Mouse (Mus musculus) lung, adult 2 months (tissue): ENCODE data around the gene Gm29735. TPM values are rescaled to one million over a fixed set of nuclear protein-coding genes. Genes with fewer than 3 reads are reported as not detected.
A peak's percentile ranks its signal among the peaks of the same experiment; 100 is the strongest.
"Not testable (repeated sequence)": the region's sequence is repeated elsewhere in the genome, so short reads cannot be mapped to it uniquely, and the experiment has no call there.

ENCODE experiments used
- DNase-seq: peaks from one replicate; pipeline ENCODE4 v3.0.0; 2022
- H3K4me1 ChIP-seq: fragments of 200-500 bp; 2 replicates; pipeline ENCODE4 v1.6.1; 2011; ENCODE audit warnings: low read length; ENCODE audit not compliant: control insufficient read depth, insufficient read depth
- H3K4me3 ChIP-seq: fragments of 200-500 bp; replicated peaks from 2 replicates; pipeline ENCODE3; 2011; ENCODE audit warnings: low read depth, mild to moderate bottlenecking, control low read depth, low read length; ENCODE audit errors: extremely low read depth
- CTCF ChIP-seq: fragments of 200-500 bp; IDR thresholded peaks from 2 replicates; pipeline ENCODE4 v1.5.1; 2011; ENCODE audit warnings: mild to moderate bottlenecking, low read length, control low read depth; ENCODE audit not compliant: insufficient read depth
- POLR2A ChIP-seq: fragments of 200-500 bp; IDR thresholded peaks from 2 replicates; pipeline ENCODE4 v1.6.1; 2011; ENCODE audit warnings: low read depth, mild to moderate bottlenecking, control low read depth, low read length, borderline replicate concordance; ENCODE audit errors: extremely low read depth
- WGBS: fragments of 180-500 bp; shearing (Covaris S2); methylation state at CpG from one replicate; pipeline ENCODE4 v1.1.7; 2018; 5-methylcytosine and 5-hydroxymethylcytosine counted together
- polyA plus RNA-seq: library from polyadenylated mRNA; depleted of rRNA; stranded (reverse); fragments of >200 nt; gene quantifications from 2 replicates; pipeline ENCODE4 v1.2.3, GENCODE M21; 2012

Gene Gm29735
- polyA plus RNA-seq, 1 experiment, result not detected

- TF ChIP-seq POLR2A (no peak), CTCF (no peak)
- no peak overlapping the region for H3K4me3 ChIP-seq
- DNase-seq, result no peak
- H3K4me1 ChIP-seq, result no peaks in the 10 kb centered on the region
- WGBS, result 87% methylated on average over 3 of the region's 3 CpGs
These were observed 2.5 kb upstream of the Gm29735 start for GRCm38 (mm10) chr7:142159366-142159765.

GRCm38 (mm10) chr7:142155308-142155707 is 1.6 kb downstream of the Gm29735 start:
- H3K4me3 ChIP-seq, result no peak overlapping the region
- DNase-seq, result no peak
- no peaks in the 10 kb centered on the region for H3K4me1 ChIP-seq
- TF ChIP-seq CTCF, result no peak
- WGBS, result 14% methylated on average over 1 of the region's 1 CpGs

DNA sequence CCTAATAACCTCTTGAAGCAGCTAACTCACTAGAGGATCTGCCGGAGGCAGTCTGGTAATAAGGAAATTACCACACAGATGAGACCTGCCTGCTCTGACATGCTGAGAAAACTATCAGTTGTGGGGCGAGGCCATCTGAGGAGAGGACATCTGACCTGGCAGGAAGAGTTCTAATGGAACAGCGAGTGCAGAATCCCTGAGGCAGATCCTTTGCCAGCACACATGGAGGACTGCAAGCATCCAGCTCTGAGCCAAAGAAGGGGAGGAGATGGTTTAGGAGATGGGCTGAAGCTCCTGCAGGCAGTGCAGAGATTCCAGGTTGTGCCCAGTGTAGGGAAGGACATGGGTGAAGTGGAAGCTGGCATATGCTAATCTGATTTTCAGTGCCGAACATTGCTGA is 4.7 kb downstream of the Gm29735 start:
- TF ChIP-seq CTCF, result no peak
- TF ChIP-seq POLR2A, result no peak
- WGBS, result 78% methylated on average over 4 of the region's 4 CpGs
- DNase-seq, result no peak
- H3K4me1 ChIP-seq, result no peaks in the 10 kb centered on the region
- no peak overlapping the region for H3K4me3 ChIP-seq

DNA sequence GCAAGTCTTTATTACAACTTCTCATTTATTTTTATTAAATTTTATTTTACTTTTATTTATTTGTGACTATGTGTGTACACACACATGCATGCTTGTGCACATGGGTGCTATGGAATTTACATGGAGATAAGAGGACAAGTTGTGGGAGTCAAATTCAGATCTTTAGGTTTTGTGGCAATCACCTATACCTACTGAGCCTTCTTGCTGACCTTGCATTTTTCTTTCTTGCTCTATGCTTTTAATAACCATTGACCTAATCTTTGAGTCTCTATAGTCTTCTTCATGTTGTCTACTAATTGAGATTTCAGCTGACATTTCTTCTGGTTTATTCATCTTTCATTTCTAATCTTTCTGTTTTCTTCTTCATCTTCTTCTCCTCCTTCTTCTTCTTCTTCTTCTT is 8.3 kb downstream of the Gm29735 start:
- no peak for DNase-seq
- TF ChIP-seq POLR2A, result no peak
- TF ChIP-seq CTCF, result no peak
- H3K4me1 ChIP-seq, result no peaks in the 10 kb centered on the region
- no peak overlapping the region for H3K4me3 ChIP-seq

DNA sequence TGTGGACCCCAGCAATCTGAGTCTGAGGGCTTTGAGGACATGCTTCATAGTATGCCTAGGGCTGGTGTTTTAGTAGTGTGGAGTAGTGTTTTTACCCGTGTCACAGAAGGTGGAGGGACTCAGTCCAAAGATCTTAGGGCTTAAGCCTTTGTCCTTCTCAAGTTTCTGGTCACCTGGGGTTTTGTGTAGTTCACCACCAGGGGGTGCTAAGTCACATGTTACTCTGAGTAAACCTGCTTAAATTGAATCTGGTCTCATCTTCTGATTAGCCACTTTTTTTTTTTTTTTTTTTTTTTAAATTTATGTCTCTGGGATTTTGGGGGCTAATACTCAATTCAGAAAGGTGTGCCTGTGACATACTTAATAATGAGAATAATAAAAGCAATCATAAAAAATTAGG is 10.9 kb downstream of the Gm29735 start:
- 0% methylated on average over 1 of the region's 1 CpGs for WGBS
- Histone ChIP-seq H3K4me1 (no peaks in the 10 kb centered on the region), H3K4me3 (no peak overlapping the region)
- peak; percentile 20 for DNase-seq
- 0 out of 2 replicates have a peak, but pooled peaks have one; percentile 8 for TF ChIP-seq CTCF
- no peak for TF ChIP-seq POLR2A

DNA sequence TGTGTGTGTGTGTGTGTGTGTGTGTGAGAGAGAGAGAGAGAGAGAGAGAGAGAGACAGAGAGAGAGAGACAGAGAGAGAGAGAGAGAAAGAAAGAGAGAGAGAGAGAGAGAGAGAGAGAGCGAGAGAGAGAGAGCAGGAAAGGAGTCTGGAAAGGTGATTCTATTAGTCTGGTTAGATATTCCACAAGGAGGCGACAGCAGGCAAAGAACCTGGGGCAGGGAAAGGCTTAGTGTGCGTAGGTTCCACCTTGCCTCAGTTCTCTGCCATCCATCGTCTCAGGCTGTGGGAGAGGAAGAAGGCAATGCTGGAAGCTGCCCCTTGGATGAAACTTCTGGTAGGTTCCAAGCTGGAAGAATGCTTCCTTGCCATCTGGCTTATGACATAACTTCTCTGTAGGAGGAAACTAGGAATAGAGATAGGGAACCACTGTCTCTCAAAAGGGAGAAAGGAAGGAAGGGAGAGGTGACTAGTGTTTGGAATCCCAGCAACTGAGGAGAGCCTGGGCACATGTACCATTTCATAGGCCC is 11.4 kb downstream of the Gm29735 start:
- no peak for TF ChIP-seq POLR2A
- no peak for TF ChIP-seq CTCF
- Histone ChIP-seq H3K4me1 (no peaks in the 10 kb centered on the region), H3K4me3 (no peak overlapping the region)
- WGBS, result 46% methylated on average over 4 of the region's 4 CpGs
- DNase-seq, result no peak

- WGBS, result 53% methylated on average over 1 of the region's 1 CpGs
- TF ChIP-seq POLR2A (no peak), CTCF (no peak)
- DNase-seq, result no peak
- H3K4me3 ChIP-seq, result no peak within 1 kb of the TSS
- H3K4me1 ChIP-seq, result no peaks in the 10 kb centered on the region
These were observed 12.4 kb downstream of the Gm29735 start, which contains the start of gene Gm45337 for GRCm38 (mm10) chr7:142144507-142144906. Gene Gm45337, minus strand, starts transcription at chr7:142144607.

DNA sequence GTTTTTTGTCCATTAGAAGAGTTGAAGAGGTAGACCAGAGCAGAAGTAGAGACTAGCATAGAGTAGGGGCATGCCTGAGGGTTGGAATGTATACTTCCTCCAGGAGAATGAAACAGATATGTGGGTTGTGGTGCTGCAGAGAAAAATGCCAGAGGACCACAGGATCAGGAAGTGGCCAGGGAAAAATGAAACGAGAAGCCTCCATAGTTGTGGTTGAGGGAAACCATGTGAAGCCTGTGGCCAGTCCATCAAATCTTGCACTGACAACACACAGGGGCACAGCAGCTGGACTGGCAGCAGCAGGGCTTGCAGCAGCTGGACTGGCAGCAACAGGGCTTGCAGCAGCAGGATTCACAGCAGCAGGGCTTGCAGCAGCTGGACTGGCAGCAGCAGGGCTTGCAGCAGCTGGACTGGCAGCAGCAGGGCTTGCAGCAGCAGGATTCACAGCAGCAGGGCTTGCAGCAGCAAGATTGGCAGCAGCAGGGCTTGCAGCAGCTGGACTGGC is 13.4 kb downstream of the Gm29735 start:
- not testable (repeated sequence) for H3K4me3 ChIP-seq, DNase-seq, H3K4me1 ChIP-seq
- WGBS, result 24% methylated on average over 1 of the region's 1 CpGs

- Histone ChIP-seq H3K4me1 (no peaks in the 10 kb centered on the region), H3K4me3 (no peak overlapping the region)
- 7% methylated on average over 1 of the region's 1 CpGs for WGBS
- no peak for DNase-seq
- no peak for TF ChIP-seq CTCF
- no peak for TF ChIP-seq POLR2A
These were observed 16.2 kb downstream of the Gm29735 start for GRCm38 (mm10) chr7:142140696-142141095.

DNA sequence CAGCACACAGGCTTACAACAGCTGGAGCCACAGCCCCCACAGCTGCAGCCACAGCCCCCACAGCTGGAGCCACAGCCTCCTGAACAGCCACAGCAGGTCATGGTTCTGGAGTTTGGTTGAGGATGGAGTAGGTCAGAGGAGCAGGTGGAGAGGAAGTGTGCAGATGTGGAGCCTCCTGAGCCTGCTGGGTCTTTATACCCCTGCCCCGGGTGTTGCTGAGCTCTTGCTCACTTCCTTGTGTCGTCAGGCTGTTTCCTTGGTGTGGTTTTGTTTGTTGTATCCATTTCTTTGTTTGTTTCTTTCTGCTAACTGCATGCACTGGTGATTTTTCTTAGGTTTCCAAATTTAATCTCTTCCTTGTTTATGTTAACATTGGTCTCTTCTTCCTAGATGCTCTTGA is 21.0 kb downstream of the Gm29735 start, which contains the start of gene Gm39115:
Gene Gm39115, minus strand, starts transcription at position 101 of the 400 bp plus-strand sequence.
- not testable (repeated sequence) for H3K4me1 ChIP-seq, H3K4me3 ChIP-seq, DNase-seq
- WGBS, result 25% methylated on average over 2 of the region's 2 CpGs
